Mouse (Mus musculus): ENCODE measurements around the gene Cmas.

The Cmas gene

GRCm38 (mm10) chr6:142756507-142757333, at the start of gene Cmas:
Cmas (plus strand) TSS chr6:142756686.
- peak; percentile 83 for DNase-seq (ENCODE audit: low read depth, low spot score)

DNA sequence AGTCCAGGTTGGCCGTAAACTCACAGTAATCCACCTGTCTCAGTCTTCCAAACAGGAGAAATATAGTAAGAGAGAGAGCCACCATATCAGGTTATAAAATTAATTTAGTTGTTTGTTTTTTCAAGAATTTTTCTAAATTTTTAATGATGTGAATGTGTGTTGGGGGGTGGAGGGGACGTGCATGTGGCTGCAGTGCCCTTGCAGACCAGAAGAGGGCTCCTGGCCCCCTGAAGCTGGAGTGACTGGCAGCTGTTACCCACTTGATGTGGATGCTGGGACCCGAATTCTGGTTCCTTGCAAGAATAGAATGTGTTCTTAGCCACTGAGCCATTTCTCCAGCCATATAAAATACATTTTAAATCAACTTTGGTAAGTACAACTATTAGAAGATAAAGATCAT, 49.8 kb upstream of the Cmas start:
- no peak for DNase-seq (ENCODE audit: low read depth, low spot score)

- DNase-seq (ENCODE audit: low read depth, low spot score), result no peak
Measured at GRCm38 (mm10) chr6:142708369-142708768, 48.1 kb upstream of the Cmas start.

DNA sequence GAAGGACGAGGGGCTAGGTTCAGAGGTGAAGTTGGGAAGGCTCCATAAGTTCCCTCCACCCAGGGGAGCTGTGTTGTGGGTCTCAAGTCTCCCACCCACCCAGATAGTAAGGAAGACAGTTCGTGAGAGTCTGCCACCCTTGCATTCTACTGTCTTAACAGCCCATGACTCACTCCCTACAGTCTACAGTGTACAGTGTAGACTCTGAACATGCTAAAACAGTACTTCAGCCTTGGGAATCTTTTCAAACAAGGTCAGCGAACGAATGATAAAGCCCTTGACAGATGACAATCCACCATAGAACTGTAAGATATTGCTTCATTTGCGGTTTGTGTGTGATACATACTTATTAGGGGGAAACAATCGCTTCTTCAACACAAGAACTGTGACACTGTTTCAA, 45.8 kb upstream of the Cmas start:
- no peak for DNase-seq (ENCODE audit: low read depth, low spot score)

DNA sequence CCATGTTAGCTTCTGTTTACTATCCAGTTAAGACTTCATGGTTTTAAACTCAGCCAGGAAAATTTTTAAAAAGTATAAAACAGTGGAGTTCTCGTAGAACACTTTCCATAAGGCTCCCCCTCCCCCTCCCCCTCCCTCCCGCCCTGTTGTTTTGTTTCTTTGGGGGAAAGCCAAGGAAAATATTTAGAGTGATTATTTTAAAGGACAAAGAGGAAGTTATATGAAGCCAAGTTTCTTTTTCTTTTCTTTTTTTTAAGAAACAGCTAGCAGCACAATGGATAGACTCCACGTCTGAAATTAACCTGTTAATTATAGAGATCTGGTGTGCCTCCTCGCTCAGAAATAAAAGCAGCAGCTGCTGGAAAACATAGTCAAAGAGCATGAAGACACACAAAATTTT, 45.4 kb upstream of the Cmas start:
- DNase-seq (ENCODE audit: low read depth, low spot score), result no peak

GRCm38 (mm10) chr6:142715026-142715425, 41.5 kb upstream of the Cmas start:
- no peak for DNase-seq (ENCODE audit: low read depth, low spot score)

DNA sequence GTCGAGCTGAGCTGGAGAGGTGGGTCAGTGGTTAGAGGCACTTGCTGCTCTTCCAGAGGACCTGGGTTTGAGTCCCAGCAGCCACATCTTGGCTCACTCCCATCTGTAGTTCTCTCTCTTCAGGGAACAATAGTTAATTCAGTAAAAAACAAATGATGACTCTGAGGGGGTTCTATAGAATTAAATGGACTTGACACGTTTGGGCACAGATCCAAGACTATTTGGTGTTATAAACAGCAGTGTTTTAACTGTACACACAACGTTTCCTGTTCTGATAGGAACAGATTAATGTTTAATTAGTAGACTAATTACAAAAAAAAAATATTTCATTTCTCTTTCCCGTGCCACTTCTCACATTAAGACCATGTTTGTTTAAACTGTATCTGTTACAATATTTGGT, 39.3 kb upstream of the Cmas start:
- DNase-seq (ENCODE audit: low read depth, low spot score), result no peak

GRCm38 (mm10) chr6:142718167-142718566, 38.3 kb upstream of the Cmas start:
- DNase-seq (ENCODE audit: low read depth, low spot score), result no peak

DNA sequence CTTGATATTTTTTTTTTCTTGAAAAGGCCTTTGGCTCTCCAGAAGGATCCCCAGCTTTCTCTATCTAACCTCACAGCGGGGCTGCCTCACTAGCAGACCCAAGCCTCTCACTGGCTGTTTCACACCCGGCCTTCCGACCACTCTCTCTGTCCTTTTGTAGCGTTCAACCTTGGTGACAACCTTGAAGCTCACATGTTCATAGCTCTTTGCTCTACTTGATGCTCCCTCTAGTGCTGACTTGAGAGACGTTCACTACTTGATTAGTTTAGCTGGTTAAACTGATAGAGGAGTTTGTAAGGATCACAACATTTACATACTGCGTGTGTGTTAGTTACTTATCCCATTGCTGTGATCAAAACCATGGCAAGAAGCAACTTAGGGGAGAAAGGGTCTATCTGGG, 35.8 kb upstream of the Cmas start:
- DNase-seq (ENCODE audit: low read depth, low spot score), result no peak

- no peak for DNase-seq (ENCODE audit: low read depth, low spot score)
Measured at GRCm38 (mm10) chr6:142721731-142722130, 34.8 kb upstream of the Cmas start.

GRCm38 (mm10) chr6:142726032-142726431, 30.5 kb upstream of the Cmas start:
- DNase-seq (ENCODE audit: low read depth, low spot score), result no peak

GRCm38 (mm10) chr6:142732567-142733290, 23.8 kb upstream of the Cmas start:
- no peak for DNase-seq (ENCODE audit: low read depth, low spot score)

DNA sequence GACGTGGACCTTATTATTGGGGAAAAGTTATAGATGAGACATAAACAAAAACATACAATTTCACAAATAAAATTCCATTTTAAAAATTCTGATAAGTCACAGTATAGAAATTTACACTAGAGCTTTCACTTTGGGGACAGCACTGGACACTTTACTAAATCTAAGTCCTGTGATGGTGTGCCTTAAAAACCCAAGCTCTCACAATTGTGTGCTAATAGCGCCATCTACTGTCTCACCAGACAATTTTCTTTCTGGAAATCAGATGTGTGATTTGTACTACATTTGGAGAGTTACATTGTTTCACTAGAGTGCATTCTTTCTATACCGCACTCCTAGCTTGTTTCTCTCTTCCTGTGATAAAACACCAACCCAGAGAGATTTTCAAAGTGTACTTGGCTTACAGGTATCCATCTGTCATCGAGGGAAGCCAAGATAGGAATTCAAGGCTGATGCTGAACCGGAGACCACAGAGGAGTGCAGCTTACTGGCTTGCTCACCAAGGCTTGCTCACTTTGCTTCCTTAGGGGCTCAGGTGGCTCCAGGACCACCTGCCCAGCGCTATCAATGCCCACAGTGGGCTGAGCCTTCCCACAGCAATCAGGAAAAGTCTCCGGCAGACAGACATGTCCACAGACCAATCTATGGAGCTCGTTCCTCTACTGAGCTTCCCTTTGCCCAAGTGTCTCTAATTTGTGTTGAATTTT, 21.0 kb upstream of the Cmas start:
- DNase-seq (ENCODE audit: low read depth, low spot score), result peak; percentile 60

- DNase-seq (ENCODE audit: low read depth, low spot score), result no peak
Measured at GRCm38 (mm10) chr6:142738225-142738624, 18.3 kb upstream of the Cmas start.

DNA sequence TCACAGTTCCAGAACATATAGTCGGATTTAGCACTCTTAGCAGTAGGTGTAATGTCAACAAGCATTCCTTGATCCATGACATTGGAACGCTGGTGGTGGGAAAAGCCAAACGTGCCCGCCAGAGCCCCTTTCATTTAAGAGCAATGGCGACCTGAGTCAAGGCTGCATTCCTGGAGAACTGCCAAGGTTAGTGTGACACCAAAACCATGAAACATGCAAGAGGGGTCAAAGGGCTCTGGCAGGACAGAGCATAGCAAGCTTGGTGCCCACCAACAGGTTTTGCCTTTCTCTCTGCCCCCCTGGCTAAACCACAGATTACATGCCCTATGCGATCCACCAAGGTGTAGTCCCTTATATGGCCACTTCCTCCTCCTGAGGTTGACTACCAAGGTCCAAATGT, 17.8 kb upstream of the Cmas start:
- DNase-seq (ENCODE audit: low read depth, low spot score), result no peak

GRCm38 (mm10) chr6:142741763-142742162, 14.7 kb upstream of the Cmas start:
- no peak for DNase-seq (ENCODE audit: low read depth, low spot score)

DNA sequence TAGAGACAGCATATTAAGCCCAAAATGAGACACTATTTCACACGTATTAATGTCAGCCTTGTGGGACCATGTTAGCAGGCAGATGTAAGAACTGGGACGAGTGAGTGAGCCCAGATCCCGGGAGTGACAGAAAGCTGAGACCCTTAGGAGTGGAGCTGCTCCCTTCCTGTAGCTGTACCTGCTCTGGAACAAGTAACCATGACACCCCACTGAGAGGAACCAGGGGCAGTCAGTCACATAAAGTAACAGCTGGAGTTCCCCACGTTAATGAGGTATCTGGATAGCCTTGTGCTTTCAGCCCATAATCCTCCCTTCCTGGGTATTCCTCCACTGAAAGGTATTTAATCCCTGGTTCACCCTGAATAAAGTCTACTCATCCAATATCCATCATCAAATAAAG, 13.3 kb upstream of the Cmas start:
- no peak for DNase-seq (ENCODE audit: low read depth, low spot score)

GRCm38 (mm10) chr6:142745484-142745883, 11.0 kb upstream of the Cmas start:
- no peak for DNase-seq (ENCODE audit: low read depth, low spot score)

GRCm38 (mm10) chr6:142746765-142747164, 9.7 kb upstream of the Cmas start:
- DNase-seq (ENCODE audit: low read depth, low spot score), result no peak

DNA sequence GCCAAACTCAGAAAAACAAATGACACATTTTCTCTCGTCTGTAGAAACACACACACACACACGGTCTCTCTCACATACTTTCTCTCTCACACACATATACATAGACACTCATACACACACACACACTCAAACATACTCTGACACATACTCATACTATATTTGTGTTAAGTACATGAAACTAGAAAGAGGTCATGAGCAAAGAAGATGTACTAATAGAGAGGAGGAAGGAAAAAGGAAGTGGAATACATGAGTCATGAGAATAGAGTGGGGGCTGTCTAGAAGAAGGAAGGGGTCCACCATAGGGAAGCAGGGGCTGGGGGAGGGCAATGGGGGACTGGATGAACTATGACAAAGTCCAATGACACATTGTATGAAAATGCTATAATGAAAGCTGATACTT, 9.3 kb upstream of the Cmas start:
- no peak for DNase-seq (ENCODE audit: low read depth, low spot score)

DNA sequence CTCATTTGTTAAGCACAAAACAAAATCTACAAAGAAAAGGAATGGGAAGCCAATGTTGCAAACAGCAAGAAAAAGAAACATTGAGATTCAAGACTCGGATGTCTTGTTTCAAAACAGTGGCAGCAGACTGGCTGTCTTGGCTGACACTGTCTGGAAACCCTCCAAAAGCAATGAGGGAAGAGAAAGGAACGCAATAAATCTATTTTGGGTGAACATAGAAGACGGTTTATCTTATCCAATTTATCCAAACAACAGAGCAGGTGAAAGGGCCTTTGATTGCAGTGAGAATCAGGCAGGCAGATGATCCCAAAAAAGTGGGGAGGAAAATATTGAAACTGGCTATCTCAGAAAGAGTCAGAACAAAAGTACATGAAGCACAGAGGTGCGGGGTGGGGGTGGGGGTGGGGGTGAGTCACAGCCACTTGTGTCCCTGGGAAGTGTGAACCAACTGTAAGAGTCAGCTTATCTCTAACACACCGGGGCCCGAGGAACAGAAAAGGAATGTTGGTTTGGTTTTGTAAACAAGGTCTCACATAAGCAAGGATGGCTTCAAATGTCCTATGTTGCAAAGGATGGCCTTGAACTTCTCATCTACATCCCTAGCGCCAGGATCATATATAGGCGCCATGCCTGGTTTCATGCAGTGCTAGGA, 8.3 kb upstream of the Cmas start:
- DNase-seq (ENCODE audit: low read depth, low spot score), result no peak

DNA sequence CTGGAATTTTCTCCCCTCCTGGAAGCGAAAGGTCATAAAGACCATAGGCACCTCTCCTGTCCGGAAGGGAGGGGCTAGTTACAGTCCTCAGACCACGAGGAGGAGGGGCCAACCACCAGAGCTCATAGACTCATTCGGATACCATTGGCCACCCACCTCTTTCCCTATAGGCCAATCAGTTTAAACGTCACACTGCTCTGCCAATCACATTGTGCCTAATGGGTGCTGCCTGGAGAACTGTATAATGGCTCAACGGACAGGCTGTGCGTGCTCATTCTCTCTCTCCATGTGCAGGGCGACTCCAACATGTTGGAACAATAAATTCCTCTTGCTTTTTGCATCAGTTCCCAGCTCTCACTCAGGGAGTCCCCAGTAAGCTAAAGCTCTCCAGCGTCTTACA, 5.1 kb upstream of the Cmas start:
- DNase-seq (ENCODE audit: low read depth, low spot score), result peak; percentile 12

All from mesoderm, embryonic 11.5 days (tissue).